Mouse (Mus musculus): ENCODE measurements at regions not wholly inside any gene's neighbourhood (a gene's known extent, or its start where the extent isn't known, plus 50 kb on each side); places are given as distances from the start of the nearest gene placed in this dataset.

DNA sequence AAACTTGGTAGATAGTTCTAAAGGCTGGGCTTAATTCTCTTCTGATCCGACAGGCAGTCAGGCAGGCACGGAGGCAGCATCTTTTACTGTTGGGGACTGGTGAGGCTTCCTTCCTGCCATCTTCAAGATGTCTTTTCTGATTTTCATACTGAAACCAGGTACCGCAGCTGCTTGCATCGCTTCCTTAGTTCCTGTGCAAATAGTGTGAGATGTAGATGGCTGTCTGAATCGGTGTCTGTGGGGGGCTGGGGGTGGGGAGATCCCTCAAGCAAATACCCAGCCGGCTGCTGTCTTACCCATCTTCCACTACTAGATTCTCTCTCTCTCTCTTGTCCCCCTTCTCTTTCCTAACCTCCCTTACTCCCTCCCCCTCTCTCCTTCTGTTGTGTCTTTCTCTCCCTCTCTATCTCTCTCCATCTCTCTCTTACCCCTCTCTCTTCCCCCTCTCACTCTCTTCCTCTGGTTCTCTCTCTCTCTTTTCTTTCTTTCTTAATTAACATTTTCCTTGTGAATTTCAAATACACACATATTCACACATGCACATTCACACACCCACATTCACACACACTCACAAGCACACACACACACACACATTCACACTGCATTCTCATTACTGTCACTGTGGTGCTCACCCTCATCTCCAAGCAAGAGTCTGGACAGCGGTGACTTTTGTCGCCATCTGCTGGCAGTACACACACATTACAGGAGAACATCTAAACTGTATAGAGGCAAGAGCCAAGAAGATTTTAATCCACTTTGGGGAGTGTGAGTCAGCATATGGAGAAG, 96.0 kb upstream of the Rasgrp1 start:
- TF ChIP-seq GATA1 (IDR thresholded peaks at IDR 0.05; ENCODE audit: low read length) (no peak), TAL1 (IDR thresholded peaks at IDR 0.05; ENCODE audit: low read length) (no peak)

Data from erythroblast, embryonic 14.5 days (primary cell).